Mouse (Mus musculus): ENCODE results near the gene Pik3cb. TPM values are rescaled to one million over a fixed set of nuclear protein-coding genes. Genes with fewer than 3 reads are reported as not detected.

Pik3cb gene
- polyA plus RNA-seq, 1 experiment: 3.4 TPM

- no peaks in the 10 kb centered on the region for H3K79me2 ChIP-seq (ENCODE audit: control insufficient read depth, insufficient read depth)
- no peaks in the 10 kb centered on the region for H3K79me3 ChIP-seq (ENCODE audit: low read depth)
- no peak overlapping the region for H3K4me3 ChIP-seq (ENCODE audit: insufficient read depth, poor library complexity, severe bottlenecking)
- peaks cover 7% of the 10 kb centered on the region for H3K36me3 ChIP-seq (ENCODE audit: control insufficient read depth, insufficient read depth)
- TF ChIP-seq MYOD1 (IDR thresholded peaks at IDR 0.05; ENCODE audit: control insufficient read depth, insufficient read length, low read depth) (peak; percentile 20), FOSL1 (IDR thresholded peaks at IDR 0.05; ENCODE audit: insufficient read depth, low read length, poor library complexity, severe bottlenecking) (no peak)
- H3K27me3 ChIP-seq (ENCODE audit: control insufficient read depth, insufficient read depth, insufficient read length): no peaks in the 10 kb centered on the region
- no peak overlapping the region for H3ac ChIP-seq (ENCODE audit: control insufficient read depth, insufficient read length, low read depth)
Observed at GRCm38 (mm10) chr9:99098482-99099129, 41.8 kb downstream of the Pik3cb start.

- Histone ChIP-seq H3K79me2 (ENCODE audit: control insufficient read depth, insufficient read depth) (no peaks in the 10 kb centered on the region), H3K27me3 (ENCODE audit: control insufficient read depth, insufficient read depth, insufficient read length) (no peaks in the 10 kb centered on the region), H3ac (ENCODE audit: control insufficient read depth, insufficient read length, low read depth) (no peak overlapping the region), H3K36me3 (ENCODE audit: control insufficient read depth, insufficient read depth) (peaks cover 14% of the 10 kb centered on the region), H3K79me3 (ENCODE audit: low read depth) (no peaks in the 10 kb centered on the region), H3K4me3 (ENCODE audit: insufficient read depth, poor library complexity, severe bottlenecking) (no peak overlapping the region)
- no peak for TF ChIP-seq FOSL1 (IDR thresholded peaks at IDR 0.05; ENCODE audit: insufficient read depth, low read length, poor library complexity, severe bottlenecking)
- TF ChIP-seq MYOG (IDR thresholded peaks at IDR 0.05; ENCODE audit: control insufficient read depth, extremely low read depth, insufficient read length): no peak
- no peak for TF ChIP-seq MAX (IDR thresholded peaks at IDR 0.05)
- no peak for TF ChIP-seq USF1 (IDR thresholded peaks at IDR 0.05; ENCODE audit: low read depth)
- TF ChIP-seq CTCF (IDR thresholded peaks at IDR 0.05; ENCODE audit: control insufficient read depth, insufficient read depth, insufficient read length): no peak
- TF ChIP-seq MYOD1 (IDR thresholded peaks at IDR 0.05; ENCODE audit: control insufficient read depth, insufficient read length, low read depth): no peak
- TF ChIP-seq CEBPB (IDR thresholded peaks at IDR 0.05; ENCODE audit: low read depth): no peak
Observed at GRCm38 (mm10) chr9:99097668-99098067, 42.8 kb downstream of the Pik3cb start.

- Histone ChIP-seq H3ac (ENCODE audit: control insufficient read depth, insufficient read length, low read depth) (no peak overlapping the region), H3K79me3 (ENCODE audit: low read depth) (no peaks in the 10 kb centered on the region), H3K4me3 (ENCODE audit: insufficient read depth, poor library complexity, severe bottlenecking) (no peak overlapping the region), H3K36me3 (ENCODE audit: control insufficient read depth, insufficient read depth) (peaks cover 20% of the 10 kb centered on the region), H3K79me2 (ENCODE audit: control insufficient read depth, insufficient read depth) (no peaks in the 10 kb centered on the region), H3K27me3 (ENCODE audit: control insufficient read depth, insufficient read depth, insufficient read length) (no peaks in the 10 kb centered on the region)
- no peak for TF ChIP-seq CTCF (IDR thresholded peaks at IDR 0.05; ENCODE audit: control insufficient read depth, insufficient read depth, insufficient read length)
- TF ChIP-seq CEBPB (IDR thresholded peaks at IDR 0.05; ENCODE audit: low read depth): no peak
- no peak for TF ChIP-seq MYOD1 (IDR thresholded peaks at IDR 0.05; ENCODE audit: control insufficient read depth, insufficient read length, low read depth)
- TF ChIP-seq USF1 (IDR thresholded peaks at IDR 0.05; ENCODE audit: low read depth): no peak
- no peak for TF ChIP-seq MYOG (IDR thresholded peaks at IDR 0.05; ENCODE audit: control insufficient read depth, extremely low read depth, insufficient read length)
- no peak for TF ChIP-seq MAX (IDR thresholded peaks at IDR 0.05)
- no peak for TF ChIP-seq FOSL1 (IDR thresholded peaks at IDR 0.05; ENCODE audit: insufficient read depth, low read length, poor library complexity, severe bottlenecking)
Observed at GRCm38 (mm10) chr9:99095192-99095591, 45.2 kb downstream of the Pik3cb start.

GRCm38 (mm10) chr9:99090546-99090945, 49.9 kb downstream of the Pik3cb start:
- TF ChIP-seq MYOD1 (IDR thresholded peaks at IDR 0.05; ENCODE audit: control insufficient read depth, insufficient read length, low read depth): no peak
- TF ChIP-seq MAX (IDR thresholded peaks at IDR 0.05): no peak
- no peak for TF ChIP-seq USF1 (IDR thresholded peaks at IDR 0.05; ENCODE audit: low read depth)
- TF ChIP-seq MYOG (IDR thresholded peaks at IDR 0.05; ENCODE audit: control insufficient read depth, extremely low read depth, insufficient read length): no peak
- TF ChIP-seq CTCF (IDR thresholded peaks at IDR 0.05; ENCODE audit: control insufficient read depth, insufficient read depth, insufficient read length): no peak
- no peak for TF ChIP-seq FOSL1 (IDR thresholded peaks at IDR 0.05; ENCODE audit: insufficient read depth, low read length, poor library complexity, severe bottlenecking)
- no peak for TF ChIP-seq CEBPB (IDR thresholded peaks at IDR 0.05; ENCODE audit: low read depth)
- no peak overlapping the region for H3ac ChIP-seq (ENCODE audit: control insufficient read depth, insufficient read length, low read depth)
- no peaks in the 10 kb centered on the region for H3K79me2 ChIP-seq (ENCODE audit: control insufficient read depth, insufficient read depth)
- H3K4me3 ChIP-seq (ENCODE audit: insufficient read depth, poor library complexity, severe bottlenecking): no peak overlapping the region
- H3K79me3 ChIP-seq (ENCODE audit: low read depth): no peaks in the 10 kb centered on the region
- peaks cover 43% of the 10 kb centered on the region for H3K36me3 ChIP-seq (ENCODE audit: control insufficient read depth, insufficient read depth)
- no peaks in the 10 kb centered on the region for H3K27me3 ChIP-seq (ENCODE audit: control insufficient read depth, insufficient read depth, insufficient read length)

GRCm38 (mm10) chr9:99089904-99090303, 50.5 kb downstream of the Pik3cb start:
- TF ChIP-seq MAX (IDR thresholded peaks at IDR 0.05) (no peak), MYOD1 (IDR thresholded peaks at IDR 0.05; ENCODE audit: control insufficient read depth, insufficient read length, low read depth) (no peak), MYOG (IDR thresholded peaks at IDR 0.05; ENCODE audit: control insufficient read depth, extremely low read depth, insufficient read length) (no peak), USF1 (IDR thresholded peaks at IDR 0.05; ENCODE audit: low read depth) (no peak), FOSL1 (IDR thresholded peaks at IDR 0.05; ENCODE audit: insufficient read depth, low read length, poor library complexity, severe bottlenecking) (no peak), CEBPB (IDR thresholded peaks at IDR 0.05; ENCODE audit: low read depth) (no peak), CTCF (IDR thresholded peaks at IDR 0.05; ENCODE audit: control insufficient read depth, insufficient read depth, insufficient read length) (no peak)
- Histone ChIP-seq H3ac (ENCODE audit: control insufficient read depth, insufficient read length, low read depth) (no peak overlapping the region), H3K27me3 (ENCODE audit: control insufficient read depth, insufficient read depth, insufficient read length) (no peaks in the 10 kb centered on the region)

GRCm38 (mm10) chr9:99081718-99082117, 58.7 kb downstream of the Pik3cb start:
- H3K79me2 ChIP-seq (ENCODE audit: control insufficient read depth, insufficient read depth): no peaks in the 10 kb centered on the region
- TF ChIP-seq MAX (IDR thresholded peaks at IDR 0.05): no peak
- no peak for TF ChIP-seq CEBPB (IDR thresholded peaks at IDR 0.05; ENCODE audit: low read depth)
- TF ChIP-seq FOSL1 (IDR thresholded peaks at IDR 0.05; ENCODE audit: insufficient read depth, low read length, poor library complexity, severe bottlenecking): no peak
- TF ChIP-seq MYOD1 (IDR thresholded peaks at IDR 0.05; ENCODE audit: control insufficient read depth, insufficient read length, low read depth): no peak
- TF ChIP-seq CTCF (IDR thresholded peaks at IDR 0.05; ENCODE audit: control insufficient read depth, insufficient read depth, insufficient read length): no peak
- TF ChIP-seq MYOG (IDR thresholded peaks at IDR 0.05; ENCODE audit: control insufficient read depth, extremely low read depth, insufficient read length): no peak
- TF ChIP-seq USF1 (IDR thresholded peaks at IDR 0.05; ENCODE audit: low read depth): no peak
- no peak overlapping the region for H3K4me3 ChIP-seq (ENCODE audit: insufficient read depth, poor library complexity, severe bottlenecking)
- no peaks in the 10 kb centered on the region for H3K27me3 ChIP-seq (ENCODE audit: control insufficient read depth, insufficient read depth, insufficient read length)
- peak overlapping the region; percentile 20 for H3ac ChIP-seq (ENCODE audit: control insufficient read depth, insufficient read length, low read depth)
- H3K79me3 ChIP-seq (ENCODE audit: low read depth): no peaks in the 10 kb centered on the region
- peaks cover 5% of the 10 kb centered on the region for H3K36me3 ChIP-seq (ENCODE audit: control insufficient read depth, insufficient read depth)

More at GRCm38 (mm10) chr9:99089904-99090303, 50.5 kb downstream of the Pik3cb start:
- Histone ChIP-seq H3K79me2 (ENCODE audit: control insufficient read depth, insufficient read depth) (no peaks in the 10 kb centered on the region), H3K4me3 (ENCODE audit: insufficient read depth, poor library complexity, severe bottlenecking) (no peak overlapping the region), H3K36me3 (ENCODE audit: control insufficient read depth, insufficient read depth) (peaks cover 43% of the 10 kb centered on the region), H3K79me3 (ENCODE audit: low read depth) (no peaks in the 10 kb centered on the region)

Data from C2C12 (cell line).